Mouse (Mus musculus) spleen, adult 18-20 months (tissue): ENCODE measurements around the gene Ints3.
A peak's percentile ranks its signal among the peaks of the same experiment; 100 is the strongest.

Experiments
- DNase-seq, 2 experiments: peaks; one replicate each; pipeline ENCODE4 v3.0.0; 2022; ENCODE audit warnings: mixed read lengths in 2 of 2

The Ints3 gene

DNA sequence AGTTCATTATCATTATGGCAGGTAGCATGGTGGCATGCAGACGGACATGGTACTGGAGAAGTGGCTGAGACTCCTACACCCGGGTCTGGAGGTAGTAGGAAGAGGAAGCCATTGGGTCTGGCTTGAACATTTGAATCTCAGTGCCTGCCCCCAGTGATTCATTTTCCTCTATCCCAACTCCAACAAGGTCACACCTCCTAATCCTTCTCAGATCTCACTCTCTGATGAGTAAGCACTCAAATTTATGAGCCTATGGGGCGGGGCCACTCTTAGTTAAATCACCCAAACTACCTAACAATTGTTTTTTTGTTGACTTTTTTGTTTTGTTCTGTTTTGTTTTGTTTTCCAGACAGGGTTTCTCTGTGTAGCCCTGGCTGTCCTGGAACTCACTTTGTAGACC is 10.6 kb upstream of the Ints3 start:
- DNase-seq = no peak

DNA sequence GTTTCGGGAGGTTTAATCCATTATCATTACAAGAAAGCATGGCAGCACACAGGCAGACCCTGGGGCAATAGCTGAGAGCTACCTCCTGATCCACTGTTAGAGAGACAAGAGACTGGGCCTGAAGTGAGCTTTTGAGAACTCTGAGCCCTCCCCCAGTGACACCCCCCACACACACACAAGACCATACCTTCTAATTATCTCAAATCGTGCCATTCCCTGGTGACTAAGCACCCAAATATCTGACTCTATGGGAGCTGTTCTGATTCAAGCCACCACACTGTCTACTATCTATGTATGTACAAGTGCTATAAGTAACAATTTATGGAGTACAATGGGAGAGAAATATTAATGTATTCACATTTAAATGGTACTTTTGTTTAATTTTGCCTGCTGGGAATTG is 7.3 kb upstream of the Ints3 start:
- no peak for DNase-seq

GRCm38 (mm10) chr3:90437131-90437530 is 3.7 kb upstream of the Ints3 start:
- no peak for DNase-seq

DNA sequence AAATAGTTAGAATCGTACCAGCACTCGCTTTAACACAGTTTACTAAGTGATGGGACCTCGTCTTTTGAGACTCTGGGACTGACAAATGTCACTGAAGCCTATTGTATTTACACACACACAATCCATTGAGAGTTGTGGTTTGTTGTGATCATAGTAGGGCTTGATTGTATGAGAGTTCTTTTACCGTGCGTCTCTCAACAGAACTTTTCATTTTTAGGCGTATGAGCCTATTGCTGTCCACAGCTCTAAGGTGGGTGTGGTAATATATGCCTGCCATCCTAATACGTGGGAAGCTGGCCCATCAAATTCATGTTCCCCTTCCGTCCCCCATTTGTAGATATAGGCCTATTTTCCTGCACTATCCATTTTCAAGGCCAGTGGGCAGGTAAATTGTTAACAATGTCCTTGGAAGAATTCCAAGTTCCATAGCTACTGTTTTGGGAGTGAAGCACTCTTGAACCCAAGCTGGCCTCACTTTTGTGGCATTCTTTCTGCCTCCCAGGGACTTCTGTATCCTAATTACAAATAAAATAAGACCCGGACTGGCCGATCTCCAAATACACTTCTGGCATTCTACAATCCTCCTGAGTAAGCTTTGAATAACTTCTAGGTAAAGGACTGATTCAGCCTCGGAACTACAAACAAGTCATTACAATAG is 780 bp upstream of the Ints3 start:
- DNase-seq = no peak

- DNase-seq = no peak
Measured at GRCm38 (mm10) chr3:90432811-90433219, 607 bp downstream of the Ints3 start.

DNA sequence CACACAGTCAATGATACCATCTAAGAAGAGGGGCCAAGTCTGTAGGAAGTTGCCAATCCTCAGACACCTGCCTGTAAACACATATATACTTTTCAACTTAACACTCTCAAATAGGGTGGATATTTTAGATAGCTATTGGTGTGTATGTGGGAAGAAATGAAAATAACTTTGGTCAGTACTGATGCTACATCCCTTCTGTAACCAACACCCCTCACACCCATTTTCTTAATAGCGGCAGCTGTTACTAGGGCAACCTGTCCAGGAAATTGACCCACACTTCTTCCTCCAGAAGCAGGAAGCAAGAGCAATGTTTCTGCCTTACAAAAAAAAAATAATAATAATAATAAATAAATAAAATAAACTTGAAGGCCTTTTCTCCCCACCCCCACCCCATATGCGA is 1.1 kb downstream of the Ints3 start:
- DNase-seq = no peak

DNA sequence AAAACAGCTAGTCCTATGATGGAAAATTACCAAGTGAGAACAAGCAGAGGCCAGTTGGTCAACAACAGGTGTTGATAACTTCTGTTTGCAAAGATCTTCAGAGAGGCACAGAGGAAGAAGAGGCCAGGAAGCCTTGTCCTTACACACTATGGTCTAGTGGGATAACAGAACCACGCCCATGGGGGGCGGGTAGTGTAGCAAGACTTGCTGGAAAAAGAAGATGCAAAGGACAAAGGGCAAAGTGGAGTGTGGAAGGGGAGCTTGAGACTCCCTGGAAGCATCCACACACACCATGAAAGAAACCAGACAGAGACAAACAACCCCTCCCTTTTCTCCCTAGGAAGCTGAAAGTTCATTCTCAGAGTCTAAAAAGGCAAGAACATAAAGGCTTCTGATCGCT is 3.8 kb downstream of the Ints3 start:
- DNase-seq = no peak

GRCm38 (mm10) chr3:90428186-90428585 is 5.2 kb downstream of the Ints3 start:
- DNase-seq = no peak

DNA sequence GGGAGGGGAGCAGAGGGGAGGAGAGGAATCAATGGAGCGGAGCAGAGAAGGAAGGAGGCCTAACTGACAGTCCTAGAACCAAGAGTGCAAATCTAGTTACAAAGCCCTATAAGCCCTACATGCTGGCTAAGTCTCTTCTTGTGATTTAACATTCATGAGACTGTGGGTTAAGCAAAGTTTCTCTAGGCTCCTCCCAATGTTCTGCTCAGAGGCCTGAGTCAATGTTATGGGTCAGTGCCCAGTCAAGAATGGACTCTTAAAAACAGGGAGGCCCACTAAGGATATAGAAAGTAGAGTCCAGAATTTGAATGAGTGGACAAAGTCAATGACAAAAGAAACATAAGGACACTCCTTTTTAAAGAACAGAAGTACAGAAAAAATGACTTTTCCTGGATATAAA is 5.8 kb downstream of the Ints3 start:
- DNase-seq = no peak

GRCm38 (mm10) chr3:90425499-90425898 is 7.9 kb downstream of the Ints3 start:
- no peak for DNase-seq

DNA sequence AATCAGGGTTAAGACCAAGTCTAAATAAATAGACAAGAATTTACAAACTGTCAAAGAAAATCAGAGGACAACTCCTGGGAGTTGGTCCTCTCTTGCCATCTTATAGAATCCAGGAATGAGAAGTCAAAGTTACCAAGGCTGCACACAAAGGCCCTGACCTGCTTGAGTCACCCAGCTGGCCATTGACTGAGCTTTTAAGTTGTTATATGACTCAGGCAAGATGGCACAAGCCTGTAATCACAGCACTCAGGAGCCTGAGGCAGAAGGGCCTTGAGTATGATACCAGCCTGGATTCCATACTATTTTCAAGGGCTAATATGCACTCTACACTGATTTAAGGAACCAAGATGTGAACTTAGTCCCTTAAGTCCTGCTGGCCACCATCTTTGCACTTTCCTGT is 9.9 kb downstream of the Ints3 start:
- no peak for DNase-seq

DNA sequence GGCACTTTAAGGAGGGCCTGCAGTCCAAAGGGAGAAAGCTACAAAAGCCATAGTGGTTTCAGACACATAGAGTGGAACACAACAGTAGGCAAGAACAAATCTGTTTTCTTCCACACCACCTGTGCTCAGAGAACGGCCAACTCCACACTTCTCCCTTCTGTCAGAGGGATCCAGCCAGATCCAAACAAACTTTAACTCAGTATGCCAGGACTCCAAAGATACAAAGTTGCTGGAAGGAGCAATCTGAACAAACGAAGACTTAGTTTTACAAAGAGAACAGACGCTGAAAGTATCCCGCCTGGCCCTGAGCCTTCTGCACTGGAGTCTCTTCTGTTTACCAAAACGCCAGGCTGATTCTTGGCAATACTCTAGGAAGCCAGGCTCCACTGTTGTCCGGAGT is 12.7 kb downstream of the Ints3 start:
- no peak for DNase-seq

DNA sequence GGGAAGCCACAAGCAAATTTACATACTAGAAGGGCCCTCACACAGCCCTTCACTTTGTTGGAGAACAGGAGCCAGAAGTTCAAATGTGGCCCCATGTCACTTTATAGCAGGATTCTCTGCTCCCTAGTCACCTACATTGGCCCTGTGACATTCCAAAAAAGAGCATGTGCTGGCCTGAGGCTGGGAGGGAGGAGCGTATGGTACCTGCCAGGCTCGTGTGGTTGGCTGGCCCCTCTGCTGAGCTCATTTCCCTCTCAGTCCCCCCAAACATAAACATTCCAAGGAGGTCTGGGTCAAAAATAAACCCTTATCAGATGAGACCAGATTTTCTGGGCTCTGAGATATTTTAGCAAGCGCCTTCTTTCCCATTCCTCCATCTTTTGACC is 20.4 kb downstream of the Ints3 start:
- no peak for DNase-seq

DNA sequence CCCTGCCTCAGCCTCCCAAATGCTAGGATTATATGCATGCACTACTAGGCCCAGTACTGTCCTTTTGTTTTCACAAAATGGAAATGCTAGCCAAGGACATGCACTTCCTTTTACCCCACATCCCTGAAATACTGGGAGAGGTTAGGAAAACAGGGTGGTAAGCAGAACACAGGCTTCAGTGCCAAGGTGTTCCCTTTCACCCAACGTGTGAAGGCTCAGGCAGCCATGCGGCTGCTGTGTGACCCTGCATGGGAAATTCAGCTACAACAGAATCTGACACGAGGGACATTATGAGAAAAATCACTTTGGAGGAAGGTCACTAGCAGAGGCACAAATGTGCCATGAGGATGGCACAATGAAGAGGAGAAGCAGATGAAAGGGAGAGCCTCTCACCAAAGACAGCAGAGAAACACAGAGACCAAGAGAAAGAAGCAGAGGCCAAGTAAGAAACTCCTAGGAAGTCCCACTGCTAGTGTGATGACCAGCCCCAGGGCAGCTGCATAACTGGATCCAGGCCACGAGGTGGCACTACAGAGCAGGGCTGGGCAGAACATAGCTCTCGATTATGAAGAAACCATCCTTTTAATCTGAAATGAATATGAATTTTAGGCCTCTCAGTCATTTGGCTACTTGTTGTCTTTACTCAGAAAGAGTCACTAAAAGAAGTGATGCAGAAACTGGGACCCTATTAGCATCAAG is 21.0 kb downstream of the Ints3 start:
- peak; percentile 35 to 73 for DNase-seq

DNA sequence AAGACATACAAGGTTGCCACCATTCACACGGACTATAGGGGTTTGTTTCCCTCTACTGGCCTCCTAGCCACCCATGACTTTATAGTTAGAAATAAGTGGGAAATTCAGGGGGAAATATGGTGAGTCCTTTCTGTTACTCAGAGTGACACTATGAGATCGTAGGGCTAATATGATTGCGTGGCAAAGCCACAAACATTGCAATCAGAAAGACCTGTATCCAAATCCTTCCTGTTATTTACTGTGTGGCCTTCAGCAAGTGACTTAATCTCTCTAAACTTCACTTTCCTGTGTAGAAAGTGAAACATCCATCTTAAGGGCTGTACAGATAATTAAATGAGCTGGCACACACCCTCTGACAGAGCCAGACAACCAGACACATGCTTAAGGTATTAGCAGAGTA is 24.7 kb downstream of the Ints3 start:
- DNase-seq = no peak

- DNase-seq = no peak
Measured at GRCm38 (mm10) chr3:90406414-90406813, 27.0 kb downstream of the Ints3 start.

DNA sequence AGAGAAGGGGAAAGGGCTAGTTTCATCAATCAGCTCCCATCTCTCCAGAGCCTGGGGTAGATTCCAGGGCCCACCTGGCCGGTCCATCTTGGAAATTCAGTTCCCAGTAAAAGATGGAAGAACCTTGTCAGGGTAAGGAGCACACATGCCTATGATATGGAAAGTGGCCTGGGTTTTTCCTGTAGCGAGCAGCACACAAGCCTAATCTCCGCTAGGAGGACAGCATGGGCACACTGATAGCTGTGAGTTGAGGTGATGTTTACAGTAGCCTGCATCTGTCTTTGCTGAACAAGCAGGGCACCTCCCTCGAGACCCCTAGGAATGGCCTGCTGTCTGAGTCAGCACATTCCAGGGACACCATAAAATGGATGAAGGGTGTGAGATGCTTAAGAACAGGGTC is 28.8 kb downstream of the Ints3 start:
- DNase-seq = no peak

DNA sequence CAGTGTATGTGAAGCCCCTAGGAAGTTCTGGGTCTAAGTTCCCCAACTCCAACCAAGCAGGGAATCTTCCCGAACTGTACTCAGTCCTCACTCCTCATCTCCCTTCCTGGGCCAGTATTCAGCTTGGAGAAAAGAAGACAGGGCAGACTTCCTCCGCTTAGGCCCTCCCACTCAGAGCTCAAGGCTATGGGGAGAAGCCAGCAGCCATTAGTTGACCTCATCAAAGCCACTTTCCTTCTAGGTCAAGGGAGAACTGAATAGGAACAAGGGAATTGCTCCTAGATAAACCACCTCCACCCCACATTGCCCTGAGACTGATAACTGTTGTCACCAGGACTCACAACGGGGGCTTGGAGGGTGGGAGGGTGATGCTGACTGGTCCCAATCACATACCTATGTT is 29.3 kb downstream of the Ints3 start:
- no peak for DNase-seq

- no peak for DNase-seq
Measured at GRCm38 (mm10) chr3:90400993-90401392, 32.4 kb downstream of the Ints3 start.

DNA sequence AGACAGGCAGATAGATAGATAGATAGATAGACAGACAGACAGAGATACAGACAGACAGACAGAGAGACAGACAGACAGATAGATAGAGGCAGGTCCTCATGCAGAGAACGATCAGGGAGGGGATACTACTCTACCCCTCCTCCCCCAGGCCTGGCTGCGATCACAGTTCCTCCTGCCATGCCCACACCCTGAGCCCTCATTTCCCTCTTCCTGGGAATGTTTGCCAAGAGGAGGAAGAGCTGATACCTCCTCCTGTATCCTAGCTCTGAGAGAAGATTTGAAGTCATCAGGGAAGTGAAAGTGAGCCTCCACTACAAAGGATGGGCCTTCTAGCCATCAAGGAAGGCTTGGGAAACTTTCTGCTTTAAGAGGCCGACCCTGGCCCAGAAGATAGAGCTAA is 37.8 kb downstream of the Ints3 start:
- no peak for DNase-seq

- DNase-seq = no peak
Measured at GRCm38 (mm10) chr3:90392661-90393060, 40.8 kb downstream of the Ints3 start.

- DNase-seq = no peak
Measured at GRCm38 (mm10) chr3:90391941-90392340, 41.5 kb downstream of the Ints3 start.

- no peak for DNase-seq
Measured at GRCm38 (mm10) chr3:90391004-90391403, 42.4 kb downstream of the Ints3 start.

DNA sequence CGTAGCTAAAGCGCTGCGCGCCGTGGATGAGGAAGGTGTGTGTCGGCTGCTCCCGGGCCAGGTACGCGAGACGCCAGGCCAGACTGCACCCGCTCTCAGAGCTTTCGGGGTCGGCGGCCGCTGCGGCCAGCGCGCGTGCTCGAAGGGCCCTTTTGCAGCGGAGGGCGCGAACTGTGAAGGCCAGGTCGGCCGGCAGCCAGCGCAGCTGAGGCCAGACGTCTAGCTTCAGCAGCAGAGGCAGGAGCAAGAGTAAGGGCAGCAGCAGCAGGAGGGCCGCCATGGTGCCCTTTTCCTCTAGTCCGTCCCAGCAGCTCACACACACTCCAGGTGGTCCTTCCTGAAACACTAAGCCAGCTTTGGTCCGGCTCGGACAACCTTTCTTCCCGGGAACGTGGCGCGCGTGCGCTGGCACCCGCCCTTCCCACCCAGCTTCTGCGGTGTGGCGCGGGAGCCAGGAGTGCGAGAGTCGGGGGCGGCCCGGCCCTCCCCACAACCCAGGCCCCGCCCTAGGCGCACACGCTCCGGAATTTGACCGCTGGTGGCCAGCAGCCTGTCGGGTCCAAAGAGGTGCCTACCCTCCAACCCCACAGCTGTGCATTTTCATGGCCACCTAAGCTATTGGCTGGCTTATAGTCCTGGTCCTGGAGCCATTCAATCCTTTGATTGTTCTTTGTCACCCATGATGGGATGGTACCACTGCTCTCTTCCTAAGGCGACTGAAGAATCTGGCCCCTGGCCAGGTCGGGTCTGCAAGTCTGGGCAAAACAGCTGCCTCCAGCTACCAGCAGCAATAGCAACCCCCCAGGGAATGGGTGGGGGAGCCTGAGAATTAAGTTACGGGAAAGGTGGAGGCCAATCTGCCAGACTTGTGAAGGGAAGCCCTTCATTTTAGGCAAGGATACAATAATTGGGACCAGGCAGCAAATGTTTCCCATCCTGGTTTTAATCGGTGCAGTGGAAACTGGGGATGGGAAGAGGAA is 43.6 kb downstream of the Ints3 start, which contains the start of gene Slc27a3:
TSS of gene Slc27a3 (minus strand) at position 428 of the 980 bp plus-strand sequence.
- no peak for DNase-seq
